In the genomic region with DNA sequence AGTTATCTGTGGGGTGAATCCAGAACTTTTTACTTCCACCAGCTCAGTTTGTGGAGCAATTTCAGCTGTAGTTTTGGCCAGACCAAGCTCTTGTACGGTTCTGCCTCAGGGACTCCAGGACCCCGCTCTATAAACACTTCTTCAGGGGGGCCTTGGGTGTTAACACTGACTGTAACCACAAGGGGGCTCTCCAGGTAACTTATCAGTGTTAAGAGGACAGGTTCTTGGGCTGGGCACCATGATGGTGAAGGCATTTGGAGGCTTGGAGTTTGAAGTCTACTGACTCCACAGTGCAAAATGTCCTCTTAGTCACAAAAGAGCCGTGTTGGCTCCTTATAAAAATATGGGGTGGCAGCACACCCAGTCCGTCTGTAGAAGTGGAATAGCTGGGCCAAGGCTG, we compare ENCODE assay signal across 10 mouse cellular contexts. TPM values are rescaled to one million over a fixed set of nuclear protein-coding genes. Genes with fewer than 3 reads are reported as not detected.
DNase-seq lines count a peak whose midpoint lies in the region; ATAC-seq and TF ChIP-seq lines count a peak whose summit lies in the region.
"Had no signal": no experiment of that assay in that cellular context is flagged by ENCODE, and none has a peak within 500 bp of the region (broad histone marks: within the 10 kb centered on the region; RNA-seq: fewer than 3 reads in every experiment).

No protein-coding gene starts in this region.

- ATAC-seq in midbrain, embryonic 13.5 days: no peak
- no peak for ATAC-seq in midbrain, embryonic 15.5 days (replicated peaks)
- ATAC-seq in granulocyte monocyte progenitor cell, adult 5-6 weeks (replicated peaks; ENCODE audit: poor library complexity, severe bottlenecking): no peak

- H3K4me2 ChIP-seq in midbrain, embryonic 13.5 days (replicated peaks): peak overlapping the region; percentile 96; the same call in 1 of the 2 replicates
- H3K4me2 ChIP-seq in midbrain, embryonic 15.5 days: no peak overlapping the region

- TF ChIP-seq EP300 in heart, adult 2 months (IDR thresholded peaks at IDR 0.05; ENCODE audit: insufficient read depth, low read depth, low read length): no peak

- intact Hi-C loops in heart, adult 2 months (cut with DNase I): no loop called here
- intact Hi-C loops in left cerebral cortex, postnatal 36 days (cut with DNase I): no loop called here

- TF ChIP-seq CTCF in heart, adult 2 months (IDR thresholded peaks at IDR 0.05): peak; percentile 61

- DNase-seq in heart, adult 2 months: no peak
- DNase-seq in heart, adult 8-10 months (ENCODE audit: low spot score): no peak
- DNase-seq in embryo, embryonic 10.5 days (ENCODE audit: low spot score): peak; percentile 71
- peak; percentile 36 to 57 for DNase-seq in thymus, postnatal 10 days (ENCODE audit: low spot score in 2 of 2)
- no peak for DNase-seq in left cerebral cortex, postnatal 36 days (ENCODE audit: low spot score in 2 of 2)

- no peaks in the 10 kb centered on the region for H3K9me3 ChIP-seq in midbrain, embryonic 13.5 days
- H3K9me3 ChIP-seq in midbrain, embryonic 15.5 days: no peaks in the 10 kb centered on the region
- H3K9me3 ChIP-seq: heart, embryonic 13.5 days; liver, embryonic 15.5 days had no signal

- H3K4me3 ChIP-seq in heart, adult 2 months: no peak overlapping the region
- no peak overlapping the region for H3K4me3 ChIP-seq in midbrain, embryonic 13.5 days (replicated peaks)
- H3K4me3 ChIP-seq in midbrain, embryonic 15.5 days: no peak overlapping the region

- H3K9ac ChIP-seq in heart, adult 2 months (ENCODE audit: low read depth, low read length): no peak overlapping the region
- H3K9ac ChIP-seq in midbrain, embryonic 13.5 days (replicated peaks): no peak overlapping the region
- H3K9ac ChIP-seq in midbrain, embryonic 15.5 days: no peak overlapping the region

- peaks cover 18% of the 10 kb centered on the region for H3K4me1 ChIP-seq in heart, adult 2 months (ENCODE audit: control insufficient read depth, insufficient read depth, low read length)
- peaks cover 50% of the 10 kb centered on the region for H3K4me1 ChIP-seq in midbrain, embryonic 13.5 days (replicated peaks)
- peaks cover 56% of the 10 kb centered on the region for H3K4me1 ChIP-seq in midbrain, embryonic 15.5 days

- WGBS in heart, adult 2 months: 80% methylated on average over 4 of the region's 4 CpGs
- WGBS in midbrain, embryonic 13.5 days: 67% methylated on average over 4 of the region's 4 CpGs
- 73% methylated on average over 4 of the region's 4 CpGs for WGBS in midbrain, embryonic 15.5 days

- H3K27ac ChIP-seq in heart, adult 2 months: no peak overlapping the region
- no peak overlapping the region for H3K27ac ChIP-seq in midbrain, embryonic 13.5 days
- no peak overlapping the region for H3K27ac ChIP-seq in midbrain, embryonic 15.5 days
- H3K27ac ChIP-seq: heart, embryonic 13.5 days; liver, embryonic 15.5 days had no signal

- no peaks in the 10 kb centered on the region for H3K27me3 ChIP-seq in heart, adult 2 months (ENCODE audit: control insufficient read depth, insufficient read depth, low read length)
- peaks cover 15% of the 10 kb centered on the region; the same call in 1 of the 2 replicates for H3K27me3 ChIP-seq in midbrain, embryonic 13.5 days
- no peaks in the 10 kb centered on the region for H3K27me3 ChIP-seq in midbrain, embryonic 15.5 days (replicated peaks)
- H3K27me3 ChIP-seq: liver, embryonic 15.5 days had no signal

- no peak for TF ChIP-seq POLR2A in heart, adult 2 months (IDR thresholded peaks at IDR 0.05; ENCODE audit: insufficient read depth, low read depth, low read length)

- H3K79me2 ChIP-seq in heart, adult 2 months (replicated peaks; ENCODE audit: control insufficient read depth, insufficient read depth, low read length): no peaks in the 10 kb centered on the region

- H3K36me3 ChIP-seq in heart, adult 2 months (ENCODE audit: control insufficient read depth, insufficient read depth, low read length): no peaks in the 10 kb centered on the region
- H3K36me3 ChIP-seq in midbrain, embryonic 13.5 days: peaks cover 3% of the 10 kb centered on the region
- H3K36me3 ChIP-seq in midbrain, embryonic 15.5 days (replicated peaks): 0 out of 2 replicates have a peak, but pooled peaks cover 3% of the 10 kb centered on the region

RNA-seq across cellular contexts. Expression of a gene that starts 1.5 kb away (rescaled TPM):
- total RNA-seq in heart, adult 2 months (2021): 10 to 100 TPM; 66.1 to 78.3 TPM
- 89.8 and 107 TPM in 2 replicates for polyA plus RNA-seq in heart, adult 2 months (2012; rRNA removed)
- total RNA-seq in heart, adult 8-10 months (2022): 10 to 100 TPM; 72.0 to 80.4 (median 77.3) TPM
- polyA plus RNA-seq in midbrain, embryonic 13.5 days (2015; fragmentation: Nextera tagmentation; extraction: Ambion mirVana): 20.1 and 24.8 TPM in 2 replicates
- 32.9 and 37.1 TPM in 2 replicates for polyA plus RNA-seq in midbrain, embryonic 15.5 days (2015; fragmentation: Nextera tagmentation; extraction: Ambion mirVana)
- total RNA-seq in granulocyte monocyte progenitor cell, adult 5-6 weeks (2014; fragmentation: Nextera tagmentation): 20.3 and 38.0 TPM in 2 replicates
- 8.4 and 15.5 TPM in 2 replicates for total RNA-seq in granulocyte monocyte progenitor cell, adult 5-6 weeks (2017)
- 10 to 100 TPM; 33.4 to 36.4 TPM for total RNA-seq in left cerebral cortex, postnatal 36 days (2021)

RNA-seq across cellular contexts. Expression of a gene that starts 2.3 kb away (rescaled TPM):
- 10 to 100 TPM; 15.1 to 15.5 TPM for total RNA-seq in heart, adult 2 months (2021)
- 27.9 and 29.2 TPM in 2 replicates for polyA plus RNA-seq in heart, adult 2 months (2012; rRNA removed)
- 10 to 100 TPM; 15.6 to 16.6 (median 16.5) TPM for total RNA-seq in heart, adult 8-10 months (2022)
- polyA plus RNA-seq in midbrain, embryonic 13.5 days (2015; fragmentation: Nextera tagmentation; extraction: Ambion mirVana): 15.7 and 16.3 TPM in 2 replicates
- polyA plus RNA-seq in midbrain, embryonic 15.5 days (2015; fragmentation: Nextera tagmentation; extraction: Ambion mirVana): 15.4 and 15.7 TPM in 2 replicates
- total RNA-seq in granulocyte monocyte progenitor cell, adult 5-6 weeks (2014; fragmentation: Nextera tagmentation): 7.4 and 13.4 TPM in 2 replicates
- 2.6 and 5.5 TPM in 2 replicates for total RNA-seq in granulocyte monocyte progenitor cell, adult 5-6 weeks (2017)
- 10 to 100 TPM; 15.3 to 15.7 TPM for total RNA-seq in left cerebral cortex, postnatal 36 days (2021)

RNA-seq across cellular contexts. Expression of a gene that starts 6.4 kb away (rescaled TPM):
- total RNA-seq in heart, adult 2 months (2021): under 1 TPM in 1 of 2 experiments, not detected in 1; 0.09 TPM
- polyA plus RNA-seq in heart, adult 2 months (2012; rRNA removed): 0.21 TPM in 1 of 2 replicates, not detected in the other
- under 1 TPM in 2 of 4 experiments, not detected in 2; 0.09 to 0.11 TPM for total RNA-seq in heart, adult 8-10 months (2022)
- 0.72 and 1.0 TPM in 2 replicates for polyA plus RNA-seq in midbrain, embryonic 13.5 days (2015; fragmentation: Nextera tagmentation; extraction: Ambion mirVana)
- polyA plus RNA-seq in midbrain, embryonic 15.5 days (2015; fragmentation: Nextera tagmentation; extraction: Ambion mirVana): 0.69 and 0.88 TPM in 2 replicates
- not detected in 2 replicates for total RNA-seq in granulocyte monocyte progenitor cell, adult 5-6 weeks (2014; fragmentation: Nextera tagmentation)
- total RNA-seq in granulocyte monocyte progenitor cell, adult 5-6 weeks (2017): 0.15 and 0.34 TPM in 2 replicates
- under 1 TPM; 0.32 to 0.45 TPM for total RNA-seq in left cerebral cortex, postnatal 36 days (2021)

RNA-seq across cellular contexts. Expression of a gene that starts 25.1 kb away (rescaled TPM):
- total RNA-seq in heart, adult 2 months (2021): 1 to 10 TPM; 5.0 to 5.6 TPM
- polyA plus RNA-seq in heart, adult 2 months (2012; rRNA removed): 7.7 and 9.1 TPM in 2 replicates
- 1 to 10 TPM; 4.9 to 7.4 (median 6.7) TPM for total RNA-seq in heart, adult 8-10 months (2022)
- 62.6 and 63.2 TPM in 2 replicates for polyA plus RNA-seq in midbrain, embryonic 13.5 days (2015; fragmentation: Nextera tagmentation; extraction: Ambion mirVana)
- polyA plus RNA-seq in midbrain, embryonic 15.5 days (2015; fragmentation: Nextera tagmentation; extraction: Ambion mirVana): 66.7 and 67.7 TPM in 2 replicates
- 11.6 and 12.7 TPM in 2 replicates for total RNA-seq in granulocyte monocyte progenitor cell, adult 5-6 weeks (2014; fragmentation: Nextera tagmentation)
- total RNA-seq in granulocyte monocyte progenitor cell, adult 5-6 weeks (2017): 8.1 and 9.2 TPM in 2 replicates
- total RNA-seq in left cerebral cortex, postnatal 36 days (2021): 10 to 100 TPM; 38.3 to 40.0 TPM

RNA-seq across cellular contexts. Expression of a gene that starts 41.6 kb away (rescaled TPM):
- total RNA-seq in heart, adult 2 months (2021): 1 to 10 TPM in 1 of 2 experiments, under 1 TPM in 1; 0.50 to 1.0 TPM
- 1.1 and 1.2 TPM in 2 replicates for polyA plus RNA-seq in heart, adult 2 months (2012; rRNA removed)
- total RNA-seq in heart, adult 8-10 months (2022): 1 to 10 TPM in 1 of 4 experiments, under 1 TPM in 3; 0.19 to 1.3 (median 0.47) TPM
- polyA plus RNA-seq in midbrain, embryonic 13.5 days (2015; fragmentation: Nextera tagmentation; extraction: Ambion mirVana): 0.34 and 0.44 TPM in 2 replicates
- 0.30 and 0.50 TPM in 2 replicates for polyA plus RNA-seq in midbrain, embryonic 15.5 days (2015; fragmentation: Nextera tagmentation; extraction: Ambion mirVana)
- total RNA-seq in granulocyte monocyte progenitor cell, adult 5-6 weeks (2014; fragmentation: Nextera tagmentation): 0.58 TPM in 1 of 2 replicates, not detected in the other
- total RNA-seq in granulocyte monocyte progenitor cell, adult 5-6 weeks (2017): 0.04 and 0.26 TPM in 2 replicates
- under 1 TPM in 1 of 2 experiments, not detected in 1; 0.77 TPM for total RNA-seq in left cerebral cortex, postnatal 36 days (2021)

Comparison
In these comparisons a context has a peak if more than half of its experiments do, and no peak if none do; other contexts are left out.
1. DNase-seq: peak in embryo, embryonic 10.5 days (single experiment) and thymus, postnatal 10 days (2 of 2); none in heart, adult 2 months (0 of 2), heart, adult 8-10 months (single experiment) and left cerebral cortex, postnatal 36 days (0 of 2).